Mouse (Mus musculus) liver, embryonic 12.5 days (tissue): ENCODE results near the gene Ubxn2a. TPM values are rescaled to one million over a fixed set of nuclear protein-coding genes. Genes with fewer than 3 reads are reported as not detected.

Experiments used
- ATAC-seq: fragments of 200-750 bp; cut with Nextera tagmentation; 2 replicates; pipeline ENCODE4 v1.8.0; 2017; ENCODE audit warnings: moderate number of reproducible peaks, mild to moderate bottlenecking, moderate library complexity
- H3K27ac ChIP-seq: fragments of 300-500 bp; sonication (generic); 2 replicates; pipeline ENCODE4 v1.5.1; 2016; ENCODE audit warnings: mild to moderate bottlenecking
- H3K27me3 ChIP-seq: fragments of 300-500 bp; sonication (generic); replicated peaks from 2 replicates; pipeline ENCODE4 v1.6.1; 2016; ENCODE audit warnings: mild to moderate bottlenecking, moderate library complexity
- H3K36me3 ChIP-seq: fragments of 300-500 bp; sonication (generic); 2 replicates; pipeline ENCODE4 v1.6.1; 2016; ENCODE audit warnings: mild to moderate bottlenecking, moderate library complexity
- H3K4me1 ChIP-seq: fragments of 300-500 bp; sonication (generic); 2 replicates; pipeline ENCODE4 v1.6.1; 2016
- H3K4me2 ChIP-seq: fragments of 300-500 bp; sonication (generic); 2 replicates; pipeline ENCODE4 v1.6.1; 2016; ENCODE audit warnings: mild to moderate bottlenecking, moderate library complexity
- H3K4me3 ChIP-seq: fragments of 300-500 bp; sonication (generic); 2 replicates; pipeline ENCODE4 v1.5.1; 2016; ENCODE audit warnings: mild to moderate bottlenecking, moderate library complexity
- H3K9ac ChIP-seq: fragments of 300-500 bp; sonication (generic); 2 replicates; pipeline ENCODE4 v1.6.1; 2016; ENCODE audit warnings: mild to moderate bottlenecking, moderate library complexity
- H3K9me3 ChIP-seq: fragments of 300-500 bp; sonication (generic); replicated peaks from 2 replicates; pipeline ENCODE4 v1.6.1; 2016; ENCODE audit warnings: mild to moderate bottlenecking, moderate library complexity
- WGBS: fragments of 180-500 bp; shearing (Covaris S2); methylation state at CpG from one replicate; pipeline ENCODE4 v1.1.7; 2016; ENCODE audit not compliant: insufficient replicate concordance; 5-methylcytosine and 5-hydroxymethylcytosine counted together
- polyA plus RNA-seq: library from polyadenylated mRNA; unstranded; fragments of >200 nt; fragmentation: Nextera tagmentation; extraction: Ambion mirVana; gene quantifications from 2 replicates; pipeline ENCODE4 v1.2.1, GENCODE M21; 2016

Ubxn2a gene
- polyA plus RNA-seq, 1 experiment from 2014 or later, result 50.9 TPM

DNA sequence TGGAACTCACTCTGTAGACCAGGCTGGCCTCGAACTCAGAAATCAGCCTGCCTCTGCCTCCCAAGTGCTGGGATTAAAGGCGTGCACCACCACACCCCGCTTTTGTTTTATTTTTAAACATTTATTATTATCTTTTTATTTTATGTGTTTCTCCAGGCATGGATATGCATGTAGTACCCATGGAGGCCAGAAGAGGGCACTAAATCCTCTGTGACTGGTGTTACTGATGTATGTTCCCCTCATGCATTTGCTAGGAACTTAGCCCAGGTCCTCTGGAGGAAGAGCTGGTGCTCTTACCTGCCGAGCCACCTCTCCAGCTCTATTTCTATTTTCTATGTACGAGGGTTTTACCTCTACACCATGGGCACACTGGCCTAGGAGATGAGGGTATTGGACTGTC, 51.3 kb downstream of the Ubxn2a start:
- Histone ChIP-seq H3K36me3 (peaks cover 60% of the 10 kb centered on the region), H3K4me2 (no peak overlapping the region), H3K4me3 (no peak overlapping the region), H3K27me3 (no peaks in the 10 kb centered on the region), H3K27ac (no peak overlapping the region), H3K9ac (no peak overlapping the region), H3K9me3 (no peaks in the 10 kb centered on the region), H3K4me1 (peaks cover 12% of the 10 kb centered on the region)
- ATAC-seq, result no peak
- WGBS, result 86% methylated on average over 5 of the region's 5 CpGs

- ATAC-seq, result peak; percentile 53
- Histone ChIP-seq H3K36me3 (peaks cover 4% of the 10 kb centered on the region; the same call in 1 of the 2 replicates), H3K4me3 (peak overlapping the region; percentile 78), H3K9ac (peak overlapping the region; percentile 73), H3K4me1 (peaks cover 47% of the 10 kb centered on the region), H3K9me3 (no peaks in the 10 kb centered on the region), H3K27ac (peak overlapping the region; percentile 76), H3K4me2 (peak overlapping the region; percentile 99), H3K27me3 (peaks cover 7% of the 10 kb centered on the region)
- 0% methylated on average over 12 of the region's 12 CpGs for WGBS
Observed at GRCm38 (mm10) chr12:4843741-4844140, 63.8 kb downstream of the Ubxn2a start.

DNA sequence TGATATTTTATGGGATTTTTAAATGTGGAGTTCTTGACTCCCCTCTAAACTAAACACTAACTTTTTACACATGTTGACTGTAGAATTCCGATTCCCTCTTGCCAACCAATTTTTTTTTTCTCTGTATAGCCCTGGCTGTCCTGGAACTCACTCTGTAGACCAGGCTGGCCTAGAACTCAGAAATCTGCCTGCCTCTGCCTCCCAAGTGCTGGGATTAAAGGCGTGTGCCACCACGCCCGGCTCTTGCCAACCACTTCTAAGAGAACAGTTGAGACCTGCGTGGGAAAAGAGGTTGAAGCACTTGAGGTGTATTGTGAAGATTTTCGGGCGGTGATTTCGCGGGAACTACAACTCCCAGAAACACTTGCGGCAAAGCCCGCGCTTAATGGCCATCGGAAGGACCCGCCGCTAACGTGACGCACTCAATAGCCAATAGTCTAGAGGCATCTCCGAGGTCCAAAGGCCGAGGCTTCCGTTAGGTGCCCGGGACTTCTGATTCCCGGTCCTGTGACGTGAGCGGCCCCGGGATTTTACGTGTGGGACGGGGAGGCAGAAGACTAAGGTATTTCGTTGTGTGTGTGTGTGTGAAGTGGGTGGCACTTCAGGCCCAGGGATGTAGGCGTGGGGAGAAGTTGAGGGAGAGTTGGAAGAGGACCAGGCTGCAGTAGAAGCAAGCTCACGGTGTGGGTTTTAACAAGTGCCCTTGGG, 64.5 kb downstream of the Ubxn2a start, which contains the start of gene Wdcp:
TSS of gene Wdcp (plus strand) at position 414 of the 708 bp plus-strand sequence.
- peak within 1 kb of the TSS; percentile 73 for H3K9ac ChIP-seq
- under 1% methylated on average over 30 of the region's 30 CpGs for WGBS

DNA sequence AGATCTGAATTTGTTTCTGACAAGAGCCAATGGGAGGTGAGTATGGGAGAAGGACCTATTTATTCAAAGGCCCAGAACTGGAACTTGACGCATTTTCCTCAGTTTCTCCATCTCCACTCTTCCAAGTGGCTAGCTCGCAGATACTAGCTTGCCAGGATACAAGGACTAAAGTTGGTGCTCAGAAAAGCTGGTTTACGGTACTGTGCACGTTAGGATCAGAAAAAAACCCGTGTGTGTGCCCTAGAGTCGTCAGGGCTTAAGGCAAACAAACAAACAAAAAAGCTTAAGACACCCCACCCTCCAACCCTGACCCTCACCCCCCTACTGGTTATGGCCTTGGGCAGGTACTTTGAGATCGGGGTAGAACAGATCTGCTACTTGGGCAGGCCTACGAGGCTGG, 65.0 kb downstream of the Ubxn2a start:
- Histone ChIP-seq H3K9ac (no peak overlapping the region), H3K4me1 (peaks cover 47% of the 10 kb centered on the region), H3K4me2 (peak overlapping the region; percentile 99), H3K36me3 (no peaks in the 10 kb centered on the region; the same call in 1 of the 2 replicates), H3K27ac (no peak overlapping the region; the same call in 1 of the 2 replicates), H3K4me3 (peak overlapping the region; percentile 73; the same call in 1 of the 2 replicates), H3K9me3 (no peaks in the 10 kb centered on the region), H3K27me3 (peaks cover 7% of the 10 kb centered on the region)
- no peak for ATAC-seq
- 81% methylated on average over 8 of the region's 8 CpGs for WGBS

More for the DNA sequence above, 64.5 kb downstream of the Ubxn2a start, which contains the start of gene Wdcp:
- H3K4me2 ChIP-seq, result peak within 1 kb of the TSS; percentile 99
- H3K4me3 ChIP-seq, result peak within 1 kb of the TSS; percentile 78
- ATAC-seq, result peak; percentile 88
- peaks cover 47% of the 10 kb centered on the region for H3K4me1 ChIP-seq
- H3K27me3 ChIP-seq, result peaks cover 7% of the 10 kb centered on the region
- H3K36me3 ChIP-seq, result no peaks in the 10 kb centered on the region; the same call in 1 of the 2 replicates
- peak within 1 kb of the TSS; percentile 76 for H3K27ac ChIP-seq
- no peaks in the 10 kb centered on the region for H3K9me3 ChIP-seq

- H3K27me3 ChIP-seq, result peaks cover 7% of the 10 kb centered on the region
- H3K27ac ChIP-seq, result no peak within 1 kb of the TSS; the same call in 1 of the 2 replicates
- H3K4me1 ChIP-seq, result peaks cover 47% of the 10 kb centered on the region
- H3K36me3 ChIP-seq, result no peaks in the 10 kb centered on the region; the same call in 1 of the 2 replicates
- peak within 1 kb of the TSS; percentile 76 for H3K9ac ChIP-seq
- peak within 1 kb of the TSS; percentile 73 for H3K4me3 ChIP-seq
- WGBS, result under 1% methylated on average over 37 of the region's 37 CpGs
- peak; percentile 68 for ATAC-seq
- peak within 1 kb of the TSS; percentile 99 for H3K4me2 ChIP-seq
- H3K9me3 ChIP-seq, result no peaks in the 10 kb centered on the region
Observed at GRCm38 (mm10) chr12:4841392-4841887, 66.1 kb downstream of the Ubxn2a start, which contains the start of gene Fkbp1b. Gene Fkbp1b, minus strand, starts transcription at chr12:4841591.

DNA sequence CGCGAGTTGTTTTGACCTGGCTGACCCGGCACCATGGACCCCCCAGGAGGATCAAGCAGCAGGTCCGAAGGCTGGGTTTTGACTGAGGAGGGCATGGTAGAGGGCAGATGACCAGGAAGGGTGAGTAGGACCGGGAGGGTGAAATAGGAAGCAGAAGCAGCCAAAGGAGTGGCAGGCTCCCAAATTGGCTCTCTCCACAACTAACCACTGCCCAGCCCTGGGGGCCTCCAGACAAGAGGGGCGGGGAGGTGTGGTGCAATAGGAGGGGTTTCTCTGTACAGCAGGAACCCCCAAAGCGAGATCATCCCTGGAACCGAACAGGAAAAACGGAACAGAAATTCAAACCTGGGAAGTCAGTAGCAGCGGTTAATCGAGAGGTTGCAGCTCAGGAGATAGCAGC, 66.8 kb downstream of the Ubxn2a start:
- WGBS, result 2% methylated on average over 11 of the region's 11 CpGs

GRCm38 (mm10) chr12:4840010-4840409, 67.5 kb downstream of the Ubxn2a start:
- ATAC-seq, result no peak
- H3K9me3 ChIP-seq, result no peaks in the 10 kb centered on the region
- 21% methylated on average over 6 of the region's 6 CpGs for WGBS
- H3K4me2 ChIP-seq, result peak overlapping the region; percentile 99
- no peak overlapping the region for H3K4me3 ChIP-seq
- no peaks in the 10 kb centered on the region for H3K36me3 ChIP-seq
- H3K27ac ChIP-seq, result no peak overlapping the region
- H3K9ac ChIP-seq, result peak overlapping the region; percentile 76; the same call in 1 of the 2 replicates
- peaks cover 7% of the 10 kb centered on the region for H3K27me3 ChIP-seq
- peaks cover 47% of the 10 kb centered on the region for H3K4me1 ChIP-seq

More for the DNA sequence above, 66.8 kb downstream of the Ubxn2a start:
- Histone ChIP-seq H3K36me3 (no peaks in the 10 kb centered on the region), H3K27ac (no peak overlapping the region), H3K27me3 (peaks cover 7% of the 10 kb centered on the region), H3K4me1 (peaks cover 47% of the 10 kb centered on the region), H3K4me2 (peak overlapping the region; percentile 99), H3K4me3 (peak overlapping the region; percentile 73), H3K9ac (peak overlapping the region; percentile 76), H3K9me3 (no peaks in the 10 kb centered on the region)
- no peak for ATAC-seq

DNA sequence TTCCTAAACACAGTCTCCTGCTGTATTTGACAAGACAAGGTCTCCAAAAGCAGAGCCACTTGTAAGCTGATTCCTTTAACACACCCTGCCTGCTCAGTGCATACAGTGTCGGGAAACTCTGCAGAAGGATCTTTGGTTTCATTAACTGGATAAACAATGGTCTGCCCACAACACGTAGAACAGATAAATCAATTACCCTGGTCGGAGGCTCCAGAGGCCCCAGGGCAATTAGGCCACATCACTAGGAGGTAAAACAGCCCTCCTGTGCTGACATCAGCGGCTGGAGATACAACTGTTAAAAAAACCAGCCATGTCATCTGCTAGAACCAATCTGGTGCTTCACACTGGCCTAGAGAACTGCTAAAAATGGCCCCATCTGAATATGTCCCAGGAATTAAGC, 70.5 kb downstream of the Ubxn2a start:
- Histone ChIP-seq H3K9ac (no peak overlapping the region), H3K4me2 (no peak overlapping the region), H3K27ac (no peak overlapping the region), H3K9me3 (no peaks in the 10 kb centered on the region), H3K36me3 (peaks cover 14% of the 10 kb centered on the region), H3K27me3 (no peaks in the 10 kb centered on the region; the same call in 1 of the 2 replicates), H3K4me3 (no peak overlapping the region), H3K4me1 (peaks cover 24% of the 10 kb centered on the region)
- WGBS, result 54% methylated on average over 4 of the region's 4 CpGs
- no peak for ATAC-seq

Other genes starting within 250 kb of the Ubxn2a start
- 0.20 TPM in 1 of 2 replicates, not detected in the other for gene Fam228a, start 169.3 kb downstream of the Ubxn2a start, polyA plus RNA-seq
- 1.7 and 1.8 TPM in 2 replicates for gene Pfn4, start 138.7 kb downstream of the Ubxn2a start, polyA plus RNA-seq
- 0.93 and 2.6 TPM in 2 replicates for gene Fam228b, start 138.4 kb downstream of the Ubxn2a start, polyA plus RNA-seq
- gene Sf3b6, start 90.2 kb downstream of the Ubxn2a start, polyA plus RNA-seq, result 193 and 203 TPM in 2 replicates
- 5.0 and 5.2 TPM in 2 replicates for gene Fkbp1b, start 66.1 kb downstream of the Ubxn2a start, polyA plus RNA-seq
- 19.9 and 21.0 TPM in 2 replicates for gene Wdcp, start 64.4 kb downstream of the Ubxn2a start, polyA plus RNA-seq
- 94.8 TPM in 2 replicates for gene Mfsd2b, start 33.3 kb downstream of the Ubxn2a start, polyA plus RNA-seq
- gene Atad2b, start 9.6 kb upstream of the Ubxn2a start, polyA plus RNA-seq, result 12.8 and 15.2 TPM in 2 replicates